Mouse (Mus musculus): Measurements from ENCODE around the gene Terb1.

The Terb1 gene

GRCm38 (mm10) chr8:104410628-104411273 is 99.0 kb downstream of the Terb1 start:
- DNase-seq = no peak

GRCm38 (mm10) chr8:104408328-104409110 is 101.2 kb downstream of the Terb1 start:
- DNase-seq = no peak

GRCm38 (mm10) chr8:104406340-104407128 is 103.2 kb downstream of the Terb1 start:
- DNase-seq = no peak

GRCm38 (mm10) chr8:104405430-104406187 is 104.1 kb downstream of the Terb1 start:
- DNase-seq = peak; percentile 27

GRCm38 (mm10) chr8:104403596-104403995 is 106.1 kb downstream of the Terb1 start:
- no peak for DNase-seq
